Mouse (Mus musculus): ENCODE results near the gene Bex3. TPM values are rescaled to one million over a fixed set of nuclear protein-coding genes. Genes with fewer than 3 reads are reported as not detected.

Gene Bex3
- total RNA-seq (2023) = 10 to 100 TPM; 29.0 to 33.0 TPM

DNA sequence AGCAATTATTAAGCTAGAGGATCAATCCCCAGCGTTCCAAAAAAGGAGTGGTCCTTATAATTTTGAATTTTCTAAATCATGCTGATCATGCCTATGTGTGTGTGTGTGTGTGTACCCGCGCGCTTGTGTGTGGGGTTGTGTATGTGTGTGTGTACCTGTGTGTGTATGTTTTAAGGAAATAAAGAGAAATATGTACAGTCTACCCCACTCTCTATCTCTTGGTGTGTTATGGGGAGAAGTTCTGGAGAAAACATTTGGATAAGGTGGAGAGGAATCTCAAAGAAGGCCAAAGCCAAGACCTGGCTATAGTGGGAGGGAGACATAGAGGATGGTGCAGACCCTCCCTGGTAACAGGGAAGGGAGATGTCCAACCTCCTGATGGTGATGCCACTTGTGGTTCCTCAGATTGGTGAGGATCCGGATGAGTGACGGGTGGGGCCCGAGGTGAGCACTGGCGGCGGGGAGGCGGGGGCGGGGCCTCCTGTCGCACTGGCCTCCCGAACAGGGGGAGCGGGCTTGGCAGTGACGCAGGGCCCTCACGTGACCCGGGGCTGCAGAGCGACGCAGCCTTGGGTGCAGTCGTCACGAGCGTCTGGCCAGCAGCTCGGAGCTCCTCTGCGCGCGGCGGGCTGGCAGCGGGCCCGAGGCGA lies at the start of gene Bex3:
Gene Bex3 (plus strand): TSS at position 511 of the 650 bp plus-strand sequence.

DNA sequence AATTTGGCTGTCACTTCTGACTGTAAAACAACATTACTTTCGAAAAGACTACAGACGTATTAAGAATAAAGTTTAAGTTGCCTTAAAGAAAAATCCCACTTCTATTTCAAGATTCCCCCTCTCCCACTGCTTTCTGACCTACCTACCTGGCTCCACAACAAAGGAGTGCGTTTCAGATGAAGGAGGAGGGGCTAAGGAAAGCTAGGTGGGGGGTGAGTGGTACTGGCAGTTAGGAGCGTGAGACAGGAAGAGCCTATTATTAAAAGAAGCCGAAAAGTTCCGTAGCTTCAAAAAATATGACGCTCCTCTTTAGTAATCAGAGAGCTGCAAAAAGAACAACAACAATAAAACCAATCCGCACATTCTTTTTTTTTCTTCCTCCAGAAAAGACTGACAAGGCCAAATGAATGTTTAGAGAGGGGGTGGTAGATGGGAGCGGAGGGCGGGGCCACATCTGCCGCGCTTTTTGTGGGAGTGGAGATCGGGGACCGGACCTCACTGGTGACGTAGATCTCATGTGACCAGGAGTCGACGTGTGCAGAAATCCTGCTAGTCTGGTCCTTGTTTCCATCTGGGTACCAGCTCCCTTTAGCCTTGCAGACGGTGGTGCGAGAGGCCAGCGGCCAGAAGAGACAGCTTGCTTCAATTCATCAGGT lies 25.4 kb upstream of the Bex3 start, which contains the start of gene Tceal9:
Gene Tceal9 (plus strand): TSS at position 506 of the 656 bp plus-strand sequence.

Other genes starting within 250 kb of the Bex3 start
- gene Arxes1, start 236.9 kb upstream of the Bex3 start, total RNA-seq (2023) = not detected
- not detected for gene Bex2, start 202.0 kb upstream of the Bex3 start, total RNA-seq (2023)
- not detected for gene Nxf3, start 185.0 kb upstream of the Bex3 start, total RNA-seq (2023)
- under 1 TPM; 0.86 to 1.00 TPM for gene Bex4, start 131.3 kb upstream of the Bex3 start, total RNA-seq (2023)
- gene Tceal8, start 97.9 kb upstream of the Bex3 start, total RNA-seq (2023) = 1 to 10 TPM; 7.6 to 8.7 TPM
- not detected for gene Tceal5, start 66.4 kb upstream of the Bex3 start, total RNA-seq (2023)
- not detected for gene Tceal7, start 55.5 kb upstream of the Bex3 start, total RNA-seq (2023)
- under 1 TPM in 1 of 2 experiments, not detected in 1; 0.97 TPM for gene Bex1, start 54.7 kb upstream of the Bex3 start, total RNA-seq (2023)
- gene Tceal9, start 25.2 kb upstream of the Bex3 start, total RNA-seq (2023) = 10 to 100 TPM; 25.4 to 27.6 TPM
- gene Kir3dl1, start 247.7 kb downstream of the Bex3 start, total RNA-seq (2023) = not detected

All from neutrophil, adult 59 days (primary cell).